ENCODE assay signal across 14 mouse cellular contexts in genomic region chr19:6280554-6280953, GRCm38 (mm10). TPM values are rescaled to one million over a fixed set of nuclear protein-coding genes. Genes with fewer than 3 reads are reported as not detected.
A peak's percentile ranks its signal among the peaks of the same experiment; 100 is the strongest.
DNase-seq lines count a peak whose midpoint lies in the region; ATAC-seq and TF ChIP-seq lines count a peak whose summit lies in the region.
"Had no signal": no experiment of that assay in that cellular context is flagged by ENCODE, and none has a peak within 500 bp of the region (broad histone marks: within the 10 kb centered on the region; RNA-seq: fewer than 3 reads in every experiment).

No protein-coding gene starts in this region.

- H3K9me3 ChIP-seq in kidney, embryonic 14.5 days (ENCODE audit: control insufficient read depth, low read length), result no peaks in the 10 kb centered on the region
- H3K9me3 ChIP-seq in E14TG2a.4 (ENCODE audit: low read length), result no peaks in the 10 kb centered on the region
- no peaks in the 10 kb centered on the region for H3K9me3 ChIP-seq in liver, embryonic 12.5 days (replicated peaks)
- H3K9me3 ChIP-seq: forebrain, embryonic 15.5 days; hindbrain, embryonic 15.5 days had no signal

- intact Hi-C loops in gastrocnemius, adult 2 months (cut with DNase I), result no loop called here
- intact Hi-C loops in gastrocnemius, postnatal 14 days (cut with DNase I; ENCODE audit: low total_unique reads), result no loop called here

- DNase-seq in gastrocnemius, adult 2 months, result no peak
- no peak for DNase-seq in gastrocnemius, postnatal 14 days
- peak; percentile 79 for DNase-seq in kidney, adult 2 months
- DNase-seq in lung, postnatal 14 days, result no peak
- DNase-seq in right cerebral cortex, postnatal 25 days, result no peak
- DNase-seq: cerebellum, adult 9-10 months; gastrocnemius, postnatal 25 days; thymus, adult 2 months had no signal

- no peak for ATAC-seq in kidney, embryonic 14.5 days (ENCODE audit: low FRiP score, low TSS enrichment)
- no peak for ATAC-seq in liver, embryonic 12.5 days
- ATAC-seq: forebrain, embryonic 15.5 days had no signal

- no peak overlapping the region for H3K9ac ChIP-seq in kidney, embryonic 14.5 days (ENCODE audit: low read depth, low read length)
- H3K9ac ChIP-seq in liver, embryonic 12.5 days, result peak overlapping the region; percentile 92; the same call in 1 of the 2 replicates
- H3K9ac ChIP-seq: hindbrain, embryonic 15.5 days had no signal

- WGBS in kidney, adult 2 months, result 58% methylated on average over 7 of the region's 7 CpGs
- WGBS in kidney, embryonic 14.5 days, result 82% methylated on average over 7 of the region's 7 CpGs
- WGBS in liver, embryonic 12.5 days (ENCODE audit: insufficient replicate concordance), result 78% methylated on average over 7 of the region's 7 CpGs

- no peak overlapping the region for H3K4me2 ChIP-seq in kidney, embryonic 14.5 days (replicated peaks; ENCODE audit: low read depth, low read length)
- peak overlapping the region; percentile 93 for H3K4me2 ChIP-seq in liver, embryonic 12.5 days
- H3K4me2 ChIP-seq: forebrain, embryonic 15.5 days had no signal

- H3K27ac ChIP-seq in gastrocnemius, adult 2 months, result peak overlapping the region; percentile 97
- peak overlapping the region; percentile 26; the same call in 1 of the 2 replicates for H3K27ac ChIP-seq in kidney, adult 2 months (ENCODE audit: insufficient read depth, low read depth, low read length)
- no peak overlapping the region for H3K27ac ChIP-seq in kidney, embryonic 14.5 days (ENCODE audit: low read depth, low read length)
- H3K27ac ChIP-seq in liver, embryonic 12.5 days, result peak overlapping the region; percentile 98
- H3K27ac ChIP-seq: forebrain, embryonic 15.5 days; hindbrain, embryonic 15.5 days; macrophage had no signal

- H3K36me3 ChIP-seq in kidney, adult 2 months (ENCODE audit: control insufficient read depth, insufficient read depth, low read length), result no peaks in the 10 kb centered on the region; the same call in 1 of the 2 replicates
- peaks cover 55% of the 10 kb centered on the region for H3K36me3 ChIP-seq in kidney, embryonic 14.5 days (ENCODE audit: control insufficient read depth, insufficient read depth, low read length)
- H3K36me3 ChIP-seq in E14TG2a.4 (ENCODE audit: insufficient read depth, low read length), result peaks cover 72% of the 10 kb centered on the region
- H3K36me3 ChIP-seq in liver, embryonic 12.5 days, result peaks cover 66% of the 10 kb centered on the region

- no peaks in the 10 kb centered on the region for H3K27me3 ChIP-seq in kidney, adult 2 months (replicated peaks; ENCODE audit: control insufficient read depth, insufficient read depth, low read length)
- no peaks in the 10 kb centered on the region for H3K27me3 ChIP-seq in kidney, embryonic 14.5 days (ENCODE audit: control insufficient read depth, insufficient read depth, low read length)
- H3K27me3 ChIP-seq in E14TG2a.4 (ENCODE audit: insufficient read depth, low read length), result no peaks in the 10 kb centered on the region
- H3K27me3 ChIP-seq in liver, embryonic 12.5 days (replicated peaks), result no peaks in the 10 kb centered on the region
- H3K27me3 ChIP-seq: forebrain, embryonic 15.5 days; hindbrain, embryonic 15.5 days had no signal

- H3K4me1 ChIP-seq in kidney, adult 2 months (ENCODE audit: control insufficient read depth, insufficient read depth, low read length), result peaks cover 46% of the 10 kb centered on the region
- H3K4me1 ChIP-seq in kidney, embryonic 14.5 days (ENCODE audit: control insufficient read depth, insufficient read depth, low read length), result peaks cover 25% of the 10 kb centered on the region
- peaks cover 89% of the 10 kb centered on the region for H3K4me1 ChIP-seq in E14TG2a.4 (replicated peaks; ENCODE audit: low read depth, low read length)
- peaks cover 89% of the 10 kb centered on the region for H3K4me1 ChIP-seq in liver, embryonic 12.5 days

- TF ChIP-seq CTCF in gastrocnemius, adult 2 months (IDR thresholded peaks at IDR 0.05), result no peak
- TF ChIP-seq CTCF in kidney, adult 2 months (conservative IDR thresholded peaks at IDR 0.05; ENCODE audit: insufficient read depth, insufficient read length, low read depth, low read length), result no peak
- no peak for TF ChIP-seq CTCF in E14TG2a.4 (conservative IDR thresholded peaks at IDR 0.05; ENCODE audit: low read length)

- TF ChIP-seq POLR2A in kidney, adult 2 months (IDR thresholded peaks at IDR 0.05; ENCODE audit: low read depth, low read length), result no peak

- H3K4me3 ChIP-seq in gastrocnemius, adult 2 months, result peak overlapping the region; percentile 98
- H3K4me3 ChIP-seq in kidney, adult 2 months (ENCODE audit: insufficient read depth, low read depth, low read length), result no peak overlapping the region
- no peak overlapping the region for H3K4me3 ChIP-seq in kidney, embryonic 14.5 days (ENCODE audit: low read length)
- H3K4me3 ChIP-seq in E14TG2a.4 (replicated peaks; ENCODE audit: low read length), result peak overlapping the region; percentile 30; the same call in 1 of the 2 replicates
- 0 out of 2 replicates have a peak overlapping the region, but pooled peaks have one; percentile 89 for H3K4me3 ChIP-seq in liver, embryonic 12.5 days
- H3K4me3 ChIP-seq: forebrain, embryonic 15.5 days; hindbrain, embryonic 15.5 days had no signal

RNA-seq across cellular contexts. Expression of gene Ehd1, which starts 4.0 kb away (rescaled TPM):
- total RNA-seq in gastrocnemius, adult 2 months (2021), result 10 to 100 TPM; 28.4 to 32.3 TPM
- total RNA-seq in gastrocnemius, postnatal 14 days (2021), result 10 to 100 TPM; 40.5 to 50.8 TPM
- polyA plus RNA-seq in kidney, adult 2 months (2012; rRNA removed), result 224 and 317 TPM in 2 replicates
- 38.3 and 46.0 TPM in 2 replicates for polyA plus RNA-seq in kidney, embryonic 14.5 days (2014; fragmentation: Nextera tagmentation; extraction: Ambion mirVana)
- 85.4 and 91.9 TPM in 2 replicates for polyA plus RNA-seq in liver, embryonic 12.5 days (2016; fragmentation: Nextera tagmentation; extraction: Ambion mirVana)

RNA-seq across cellular contexts. Expression of gene Cdc42bpg, which starts 25.7 kb away (rescaled TPM):
- 1 to 10 TPM; 6.0 to 6.4 TPM for total RNA-seq in gastrocnemius, adult 2 months (2021)
- 1 to 10 TPM; 3.4 to 3.9 TPM for total RNA-seq in gastrocnemius, postnatal 14 days (2021)
- polyA plus RNA-seq in kidney, adult 2 months (2012; rRNA removed), result 26.6 and 31.1 TPM in 2 replicates
- polyA plus RNA-seq in kidney, embryonic 14.5 days (2014; fragmentation: Nextera tagmentation; extraction: Ambion mirVana), result 0.89 and 2.0 TPM in 2 replicates
- 0.20 TPM in 2 replicates for polyA plus RNA-seq in liver, embryonic 12.5 days (2016; fragmentation: Nextera tagmentation; extraction: Ambion mirVana)

RNA-seq across cellular contexts. Expression of gene Atg2a, which starts 39.1 kb away (rescaled TPM):
- 10 to 100 TPM; 18.4 to 19.0 TPM for total RNA-seq in gastrocnemius, adult 2 months (2021)
- total RNA-seq in gastrocnemius, postnatal 14 days (2021), result 10 to 100 TPM; 12.7 to 14.6 TPM
- polyA plus RNA-seq in kidney, adult 2 months (2012; rRNA removed), result 27.4 and 33.2 TPM in 2 replicates
- 7.2 and 12.4 TPM in 2 replicates for polyA plus RNA-seq in kidney, embryonic 14.5 days (2014; fragmentation: Nextera tagmentation; extraction: Ambion mirVana)
- polyA plus RNA-seq in liver, embryonic 12.5 days (2016; fragmentation: Nextera tagmentation; extraction: Ambion mirVana), result 7.1 and 8.2 TPM in 2 replicates

RNA-seq across cellular contexts. Expression of gene Ppp2r5b, which starts 44.9 kb away (rescaled TPM):
- 10 to 100 TPM; 35.6 to 37.7 TPM for total RNA-seq in gastrocnemius, adult 2 months (2021)
- 10 to 100 TPM; 22.4 to 24.7 TPM for total RNA-seq in gastrocnemius, postnatal 14 days (2021)
- 32.1 and 36.5 TPM in 2 replicates for polyA plus RNA-seq in kidney, adult 2 months (2012; rRNA removed)
- 16.4 and 19.7 TPM in 2 replicates for polyA plus RNA-seq in kidney, embryonic 14.5 days (2014; fragmentation: Nextera tagmentation; extraction: Ambion mirVana)
- 6.4 TPM in 2 replicates for polyA plus RNA-seq in liver, embryonic 12.5 days (2016; fragmentation: Nextera tagmentation; extraction: Ambion mirVana)

RNA-seq across cellular contexts. Expression of gene Men1, which starts 54.2 kb away (rescaled TPM):
- 1 to 10 TPM; 7.0 to 7.8 TPM for total RNA-seq in gastrocnemius, adult 2 months (2021)
- 10 to 100 TPM; 10.1 to 11.4 TPM for total RNA-seq in gastrocnemius, postnatal 14 days (2021)
- 49.5 and 63.2 TPM in 2 replicates for polyA plus RNA-seq in kidney, adult 2 months (2012; rRNA removed)
- polyA plus RNA-seq in kidney, embryonic 14.5 days (2014; fragmentation: Nextera tagmentation; extraction: Ambion mirVana), result 46.1 and 49.1 TPM in 2 replicates
- 48.6 and 49.4 TPM in 2 replicates for polyA plus RNA-seq in liver, embryonic 12.5 days (2016; fragmentation: Nextera tagmentation; extraction: Ambion mirVana)

Comparison
In these comparisons a context has a peak if more than half of its experiments do, and no peak if none do; other contexts are left out.
1. H3K4me3 ChIP-seq: peak in gastrocnemius, adult 2 months (single experiment), E14TG2a.4 (single experiment) and liver, embryonic 12.5 days (single experiment); none in kidney, adult 2 months (single experiment) and kidney, embryonic 14.5 days (single experiment).